Mouse (Mus musculus) testis, postnatal 10 days (tissue): Measurements from ENCODE around the gene Calcoco1.
"Not testable (repeated sequence)": the region's sequence is repeated elsewhere in the genome, so short reads cannot be mapped to it uniquely, and the experiment has no call there.

Experiments used
- DNase-seq: peaks from one replicate; pipeline ENCODE4 v3.0.0; 2021; ENCODE audit warnings: low spot score

Calcoco1 gene

DNA sequence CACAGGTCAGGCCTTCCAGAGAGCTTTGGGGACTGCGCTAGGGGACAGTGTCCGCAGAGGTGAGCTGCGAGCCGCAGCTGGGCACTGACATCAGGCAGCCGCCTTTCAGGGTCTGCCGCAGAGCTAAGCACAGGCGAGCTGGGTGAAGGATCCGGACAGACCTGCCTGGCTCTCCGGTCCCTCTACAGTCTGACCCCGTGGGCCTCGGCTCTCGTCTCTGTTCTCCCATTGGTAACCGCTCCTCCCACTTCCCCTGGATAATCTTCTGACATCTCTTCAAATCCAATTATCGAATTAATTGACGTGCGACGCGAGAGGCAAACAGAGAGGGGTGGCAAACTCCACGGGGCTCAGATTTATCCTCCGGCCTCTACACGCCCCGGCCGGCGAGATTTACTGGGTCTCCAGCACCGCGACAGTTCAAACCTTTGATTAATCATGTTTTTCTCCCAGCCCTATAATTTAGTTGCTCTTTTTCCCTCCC, 29.6 kb downstream of the Calcoco1 start:
- DNase-seq = peak; percentile 47

DNA sequence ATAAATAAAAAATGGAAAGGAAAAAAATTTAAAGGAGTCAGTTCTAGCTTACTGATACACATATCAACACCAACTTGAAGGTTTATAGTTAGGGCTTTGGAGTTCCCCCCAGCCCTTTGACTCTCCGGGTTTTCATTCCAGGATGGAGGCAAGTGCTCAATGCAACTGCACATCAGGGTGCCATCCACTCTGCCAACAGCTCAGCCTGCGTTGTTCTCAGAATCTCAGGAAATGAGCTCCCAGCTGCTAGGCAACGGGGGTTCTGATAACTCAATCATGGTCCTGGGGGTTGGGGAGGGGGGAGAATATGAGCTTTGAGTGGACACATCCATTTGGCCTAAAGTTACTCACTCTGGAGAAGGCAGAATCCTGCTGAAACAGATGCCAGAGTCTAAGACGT, 36.2 kb downstream of the Calcoco1 start:
- DNase-seq = no peak

DNA sequence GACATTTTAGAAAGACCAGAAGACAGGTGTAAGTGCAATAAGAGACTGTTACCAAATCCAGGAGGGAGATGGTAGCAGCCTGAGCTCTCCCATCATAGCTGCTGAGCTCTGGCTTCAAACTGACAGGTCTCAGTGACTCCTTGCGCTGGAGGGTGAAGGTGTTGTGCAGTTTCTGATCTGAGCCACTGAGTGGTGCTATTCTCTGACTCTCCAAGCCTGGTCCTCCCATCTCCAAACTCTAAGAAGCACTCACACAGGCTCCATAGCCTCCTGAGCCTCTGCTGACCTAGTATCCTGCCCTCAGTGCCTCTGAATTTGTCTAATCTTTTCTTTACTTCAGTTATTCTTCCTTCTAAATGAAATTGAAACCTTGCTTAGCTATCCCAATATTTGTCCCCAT, 38.3 kb downstream of the Calcoco1 start:
- DNase-seq = no peak

DNA sequence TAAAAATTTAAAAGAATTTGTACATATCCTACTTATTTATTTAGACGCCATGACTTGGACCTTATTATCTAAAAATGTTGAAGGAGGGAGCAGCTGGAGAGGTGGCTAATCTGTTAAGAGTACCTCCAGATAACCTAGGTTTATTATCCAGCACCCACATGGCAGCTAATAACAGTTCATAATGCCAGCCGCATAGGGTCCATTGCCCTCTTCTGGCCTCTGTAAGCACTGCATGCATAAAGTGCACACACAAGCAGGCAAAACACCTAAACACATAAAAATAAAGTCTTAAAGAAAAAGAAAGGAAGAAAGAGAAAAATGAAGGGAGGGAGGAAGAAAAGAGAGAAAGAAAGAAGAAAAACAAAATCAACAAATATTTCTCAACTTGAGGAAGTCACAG, 45.6 kb downstream of the Calcoco1 start:
- no peak for DNase-seq

DNA sequence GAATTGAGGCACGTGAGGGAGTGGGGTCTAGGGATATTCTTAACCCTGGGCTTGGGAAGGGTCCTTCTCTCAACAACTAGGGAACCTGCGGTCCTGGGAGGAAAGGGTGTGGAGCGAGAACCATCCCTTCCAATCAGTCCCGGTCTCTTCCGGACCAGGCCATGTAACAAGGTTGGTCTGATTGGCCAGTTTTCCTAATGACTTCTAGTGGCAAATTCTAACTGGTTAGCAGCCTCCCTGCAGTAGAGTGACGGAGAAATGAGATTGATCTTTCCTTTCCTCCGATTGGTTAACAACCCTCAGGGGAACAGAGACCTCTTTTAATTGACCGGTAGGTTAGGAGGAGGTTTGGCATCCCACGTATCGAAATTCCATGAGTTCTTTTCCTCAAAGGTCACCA, 48.4 kb downstream of the Calcoco1 start:
- peak; percentile 61 for DNase-seq

DNA sequence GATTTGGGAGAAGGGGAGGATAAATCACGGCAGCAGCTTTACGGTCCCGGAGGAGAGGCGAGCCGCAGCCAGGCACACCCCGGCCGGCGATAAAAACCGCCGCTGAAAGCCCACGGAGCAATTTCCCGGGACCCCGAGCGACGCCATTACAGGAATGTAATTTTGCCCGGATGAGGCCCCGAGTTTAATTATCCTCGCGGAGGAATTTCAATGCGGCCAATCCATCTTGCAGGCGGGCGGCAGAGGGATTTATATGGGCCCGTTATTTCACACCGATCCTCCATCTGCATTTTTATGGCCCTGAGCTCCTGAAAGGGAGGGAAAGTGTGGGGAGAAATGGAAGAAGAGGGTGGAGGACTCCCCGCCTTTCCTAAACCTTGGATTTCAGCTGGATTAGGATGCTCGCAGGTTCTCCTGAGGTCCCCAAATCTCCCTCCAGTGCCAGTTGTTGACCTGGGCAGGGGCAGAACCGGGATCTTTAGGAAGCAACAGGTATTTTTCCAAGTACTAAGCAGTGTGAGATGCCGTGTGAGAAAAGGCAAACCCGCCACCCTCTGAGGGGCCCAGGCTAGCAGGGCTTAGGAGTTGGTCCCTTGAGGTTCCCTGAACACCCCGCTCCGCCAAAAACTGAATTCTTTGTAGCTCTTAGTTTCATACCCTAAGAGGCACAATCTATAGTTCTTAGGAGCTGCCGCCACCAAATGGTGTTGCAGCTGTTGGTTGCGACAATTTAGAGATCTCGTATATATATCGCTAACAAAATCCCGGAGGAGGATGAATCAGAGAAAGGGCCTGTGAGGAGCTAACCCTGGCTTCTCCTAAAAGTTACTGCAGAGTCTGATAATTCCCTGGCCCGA, 49.5 kb downstream of the Calcoco1 start, which contains the start of gene Atp5g2:
Gene Atp5g2, minus strand, starts transcription at position 138 of the 857 bp plus-strand sequence.
- DNase-seq = peak; percentile 71

DNA sequence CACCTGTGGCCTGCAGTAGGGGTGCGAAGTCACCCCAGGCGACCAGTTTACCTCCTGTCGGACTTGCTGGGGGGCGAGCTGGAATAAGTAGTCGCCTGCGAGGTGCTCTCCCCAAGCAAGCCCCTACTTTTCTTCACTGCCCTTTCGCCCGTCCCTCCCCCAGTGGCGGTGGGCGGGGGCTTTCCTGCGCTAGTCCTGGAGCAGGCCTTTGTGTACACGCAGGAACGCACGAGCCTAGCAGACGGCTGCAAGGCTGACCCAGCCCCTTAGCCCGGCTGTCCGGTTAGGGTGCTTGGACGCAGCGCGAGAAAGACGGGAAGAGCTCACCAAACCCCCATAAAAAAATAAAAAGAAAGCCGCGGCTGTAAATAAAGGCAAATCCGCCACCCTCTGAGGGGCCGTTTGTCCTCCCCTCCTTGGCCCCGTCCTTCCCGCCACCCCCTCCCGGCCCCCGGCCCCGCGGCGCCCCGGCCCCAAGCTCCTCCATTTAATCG, 50.2 kb downstream of the Calcoco1 start:
- DNase-seq = peak; percentile 94

DNA sequence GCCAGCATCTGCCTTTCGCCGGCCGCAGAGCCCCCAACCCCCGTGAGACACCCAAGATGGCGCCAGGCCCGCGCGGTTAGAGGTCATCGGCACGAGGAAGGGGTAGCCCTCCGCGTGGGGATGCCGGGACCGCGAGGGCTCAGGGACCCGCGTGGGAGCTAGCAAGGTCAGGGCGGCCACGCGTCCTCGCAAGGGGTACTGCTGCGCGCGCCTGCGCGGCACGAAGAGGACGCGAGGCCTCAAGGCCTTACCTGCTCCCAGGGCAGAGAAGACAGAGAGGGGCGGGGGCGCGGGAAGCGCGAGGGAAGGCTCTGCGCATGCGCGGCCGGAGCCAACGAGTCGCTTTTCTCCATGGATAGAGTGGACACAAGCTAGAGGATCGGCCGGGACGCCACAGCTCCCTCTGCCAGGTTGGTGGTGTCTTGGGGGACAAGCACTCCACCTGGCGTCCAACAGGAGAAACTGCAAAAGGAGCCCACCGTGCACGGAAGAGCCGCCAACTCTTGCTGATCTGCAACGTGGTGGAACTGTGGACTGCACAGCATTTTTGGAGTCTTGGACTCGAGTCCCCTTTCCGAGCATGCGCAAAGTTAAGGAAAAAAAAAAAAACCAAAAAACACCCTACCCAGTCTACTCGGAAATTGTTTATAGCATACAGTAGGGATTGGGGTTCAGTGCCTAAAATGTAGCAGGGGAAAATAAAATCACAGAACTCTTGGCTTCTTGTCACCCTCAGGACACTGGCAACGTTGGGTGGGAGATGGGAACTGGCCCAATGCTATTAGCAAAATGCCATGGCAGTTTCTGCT, 51.0 kb downstream of the Calcoco1 start:
- DNase-seq = peak; percentile 98

DNA sequence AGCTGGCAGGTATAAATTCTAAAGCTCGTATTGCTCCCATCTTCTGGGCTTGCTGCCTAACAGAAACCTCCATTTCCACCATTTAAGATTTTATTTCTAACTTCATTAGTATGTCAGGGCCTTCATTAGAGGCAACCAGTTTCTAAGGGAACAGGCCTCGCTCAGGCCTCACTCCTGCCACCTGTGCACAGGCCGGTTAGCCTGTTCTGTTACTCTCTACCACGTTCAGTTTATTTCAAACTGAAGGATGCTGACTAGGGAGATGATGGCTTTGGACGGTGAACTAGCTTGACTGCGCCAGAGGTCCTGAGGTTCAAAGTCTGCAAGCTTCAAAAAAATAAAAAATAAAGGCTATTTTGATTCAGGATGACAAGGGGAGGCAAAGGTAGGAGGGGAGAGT, 51.7 kb downstream of the Calcoco1 start:
- DNase-seq = no peak

DNA sequence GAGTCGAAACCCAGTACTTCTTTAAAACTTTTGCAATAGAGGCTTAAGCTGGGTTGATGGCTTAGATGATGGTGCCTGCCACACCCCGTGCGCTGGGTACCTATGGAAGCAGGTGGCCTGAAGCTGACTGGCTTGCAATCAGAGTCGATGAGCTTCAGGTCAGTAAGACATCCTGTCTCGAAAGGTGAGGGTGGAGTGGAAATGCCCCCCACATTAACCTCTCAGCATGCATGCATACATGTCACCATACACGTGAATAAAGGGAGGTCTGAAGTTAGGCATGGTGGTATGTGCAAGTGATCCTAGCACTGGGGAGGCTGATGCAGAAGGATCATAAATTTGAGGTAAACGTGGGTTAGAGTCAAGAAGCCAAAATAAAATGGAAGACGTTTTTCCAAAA, 52.4 kb downstream of the Calcoco1 start:
- DNase-seq = no peak

DNA sequence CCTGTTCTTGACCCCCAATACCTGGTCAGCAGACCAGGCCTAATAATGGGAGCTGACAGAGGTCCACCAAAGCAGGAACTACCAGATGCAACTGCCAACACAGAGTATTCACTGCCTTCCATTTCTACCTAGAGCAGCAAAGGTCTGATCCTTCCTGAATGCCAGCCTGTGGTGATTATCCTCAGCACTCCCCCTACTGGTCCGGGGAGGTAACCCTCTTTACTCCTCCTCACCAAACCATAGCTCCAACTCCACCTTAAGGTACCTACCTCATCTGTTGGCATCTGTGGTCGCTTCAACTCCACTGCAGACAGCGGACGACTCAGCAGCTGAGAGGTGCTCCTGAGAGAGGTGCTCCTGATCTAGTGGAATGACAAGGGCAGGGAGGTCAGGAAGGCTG, 56.5 kb downstream of the Calcoco1 start:
- DNase-seq = peak; percentile 75

DNA sequence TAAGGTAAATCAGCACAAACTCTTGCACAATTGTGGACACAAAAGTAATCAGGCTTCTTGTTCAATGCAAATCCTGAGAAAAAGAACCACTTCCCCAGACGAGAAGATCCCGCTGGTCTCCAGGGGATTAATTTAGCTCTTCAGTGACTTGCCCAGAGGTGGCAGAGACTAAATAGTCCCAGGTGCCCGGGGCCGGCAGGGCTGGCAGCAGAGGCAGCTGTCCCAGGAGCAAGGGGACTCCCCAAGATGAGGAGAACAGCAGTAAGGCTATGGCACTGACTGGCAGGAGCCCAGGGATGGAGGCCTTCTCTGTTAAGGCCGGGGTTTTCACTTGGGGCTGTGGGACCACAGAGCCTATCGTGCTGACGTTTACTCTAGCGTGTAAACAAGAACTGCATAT, 58.2 kb downstream of the Calcoco1 start:
- DNase-seq = no peak

DNA sequence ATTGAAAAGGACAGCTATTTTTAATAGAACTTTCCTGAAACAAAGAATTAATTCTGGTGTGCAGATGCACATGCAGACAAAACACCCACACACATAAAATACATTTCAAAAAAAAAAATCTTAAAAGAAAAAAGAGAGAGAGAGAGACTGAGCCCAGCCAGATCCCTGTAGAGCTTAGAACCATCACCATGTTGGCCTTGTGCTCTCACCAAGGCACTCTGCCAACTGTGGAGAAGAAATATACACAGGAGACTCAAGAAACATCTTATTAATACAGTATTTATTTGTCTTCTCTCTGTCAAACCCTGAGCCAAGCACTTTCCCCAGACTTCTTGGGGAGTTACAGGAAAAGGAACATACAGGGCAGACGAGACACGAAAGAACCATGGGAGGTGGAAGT, 59.4 kb downstream of the Calcoco1 start:
- DNase-seq = not testable (repeated sequence)

DNA sequence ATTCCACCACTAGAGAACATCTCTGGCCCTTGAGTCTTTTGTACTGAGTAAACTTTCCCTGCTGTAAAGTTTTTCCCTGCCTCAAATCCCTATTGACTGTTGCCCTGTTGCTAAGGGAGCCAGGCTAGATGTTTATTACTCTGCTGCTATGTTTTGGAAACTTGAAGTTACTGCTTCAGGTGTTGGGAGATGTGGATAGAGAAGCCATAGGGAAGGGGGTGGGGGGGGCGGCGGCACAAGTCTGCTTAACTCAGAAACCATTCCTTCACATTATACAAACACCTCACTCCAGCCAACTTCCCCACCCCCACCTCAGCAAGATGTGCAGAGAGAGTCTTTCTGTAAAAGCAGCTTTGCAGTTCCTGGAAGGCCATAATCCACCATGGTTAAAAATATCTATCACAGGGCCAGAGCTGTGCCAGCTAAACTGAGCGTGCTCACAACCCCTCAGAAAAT, 64.0 kb downstream of the Calcoco1 start:
- DNase-seq = no peak
